Mouse (Mus musculus) CD4-positive, CD25-positive, alpha-beta regulatory T cell, adult 4 months (primary cell): Measurements from ENCODE around the gene Asb10. TPM values are rescaled to one million over a fixed set of nuclear protein-coding genes. Genes with fewer than 3 reads are reported as not detected.
A peak's percentile ranks its signal among the peaks of the same experiment; 100 is the strongest.
"Not testable (repeated sequence)": the region's sequence is repeated elsewhere in the genome, so short reads cannot be mapped to it uniquely, and the experiment has no call there.

Experiments
- ATAC-seq: one replicate; pipeline ENCODE4 v1.8.0; 2017
- polyA plus RNA-seq, 2 experiments: library from polyadenylated mRNA; unstranded; fragments of 100-300 nt; shearing (Covaris generic); gene quantifications; one replicate each; pipeline ENCODE4 v1.2.1; 2017

Gene Asb10
- polyA plus RNA-seq = not detected

DNA sequence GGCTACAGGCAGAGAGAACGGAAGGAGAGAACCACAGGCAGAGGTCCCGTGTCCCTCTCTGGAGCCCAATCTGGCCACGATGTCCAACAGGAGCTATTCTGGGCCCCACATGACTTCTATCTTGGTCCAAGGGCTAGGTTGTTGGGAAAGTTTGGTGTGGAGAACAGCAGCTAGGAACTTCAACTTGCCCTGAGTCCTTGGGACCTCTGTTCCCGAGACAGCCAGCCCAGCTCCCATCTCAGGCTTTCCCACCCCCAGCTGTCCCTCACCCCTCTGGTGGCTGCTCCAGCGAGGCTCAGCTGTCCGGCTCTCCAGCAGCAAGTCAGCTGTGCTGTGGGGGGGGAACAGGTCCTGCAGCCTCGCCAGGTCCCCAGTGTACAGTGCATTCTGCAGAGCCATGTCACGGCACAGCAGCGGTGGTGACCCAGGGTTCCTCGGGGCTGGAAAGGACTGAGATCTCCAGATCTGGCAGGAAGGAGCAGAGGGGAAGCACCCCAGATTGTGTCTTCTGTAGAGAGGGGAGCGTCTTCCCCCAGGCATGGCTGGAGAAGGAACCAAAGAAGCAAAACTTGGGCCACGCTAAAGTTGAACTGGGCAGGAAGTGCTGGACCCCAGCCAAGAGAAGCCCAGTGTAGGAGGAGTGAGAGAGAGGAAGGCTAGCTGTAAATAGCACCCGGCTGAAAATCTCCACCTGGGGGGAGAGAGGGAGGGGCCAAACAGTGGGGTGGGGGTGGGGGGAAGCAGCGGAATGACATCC is at the start of gene Asb10:
TSS of gene Asb10 (minus strand) at position 592 of the 757 bp plus-strand sequence.
- no peak for ATAC-seq

DNA sequence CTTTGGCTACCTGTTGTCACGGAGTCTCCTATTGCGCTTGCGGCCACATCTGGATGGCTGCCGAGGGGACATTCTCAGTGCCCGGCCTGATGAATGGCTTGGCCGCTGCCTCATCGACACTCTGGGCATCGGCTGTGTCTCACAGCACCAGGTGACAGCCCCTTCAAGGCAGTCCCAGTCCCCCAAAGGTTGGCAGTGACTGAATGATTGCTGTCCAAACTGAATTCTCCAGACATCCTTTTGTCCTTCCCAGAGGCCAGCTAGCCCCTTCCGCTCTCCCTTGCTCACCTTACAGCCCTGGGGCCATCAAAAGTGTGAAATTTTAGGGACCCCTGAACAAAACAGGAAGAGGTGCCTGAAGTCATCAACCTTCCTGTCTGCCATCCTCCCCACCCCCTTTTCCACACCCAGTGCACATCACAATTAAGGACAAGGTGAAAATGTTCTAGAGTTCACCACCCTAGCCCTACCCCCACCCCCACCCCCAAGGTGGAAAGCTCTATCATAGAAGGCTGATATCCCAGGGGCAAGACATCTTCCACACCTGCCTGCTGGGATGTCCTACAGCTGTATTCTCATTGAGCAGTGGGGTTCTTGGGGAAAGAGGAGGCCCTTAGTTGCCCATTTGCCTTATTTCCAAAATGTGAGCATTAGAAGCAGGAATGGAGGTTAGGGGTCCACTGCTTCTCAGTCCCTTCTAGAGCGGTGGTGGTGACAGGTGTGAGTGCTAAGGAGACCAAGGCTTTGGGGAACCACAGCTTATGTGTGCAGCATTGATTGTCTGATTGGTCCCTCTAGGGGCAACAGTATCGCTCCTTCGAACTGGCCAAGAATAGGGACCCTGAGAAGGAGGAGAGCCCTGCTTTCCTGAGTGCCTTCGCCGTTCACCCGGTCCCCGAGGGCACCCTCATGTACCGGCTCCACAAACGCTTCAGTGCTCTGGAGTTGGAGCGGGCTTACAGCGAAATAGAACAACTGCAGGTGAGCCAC is 49.0 kb upstream of the Asb10 start:
- no peak for ATAC-seq

DNA sequence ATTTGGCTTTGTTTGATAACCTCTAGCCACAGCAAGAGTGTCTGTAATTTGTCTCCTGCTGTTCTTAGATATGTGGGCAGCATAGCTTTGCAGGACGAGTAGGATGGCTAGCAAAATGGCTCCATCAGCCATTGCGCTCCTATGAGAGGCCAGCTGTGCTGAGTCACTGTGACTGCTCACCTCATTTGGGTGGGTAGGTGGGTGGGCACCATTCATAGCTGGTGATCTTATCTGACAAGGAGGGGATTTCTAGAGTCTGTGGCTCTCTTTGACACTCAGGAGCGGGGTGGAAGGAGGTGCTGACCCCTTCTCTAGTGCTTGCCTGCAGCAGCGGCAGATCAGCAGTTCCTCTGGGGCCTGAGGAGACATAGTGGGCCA is 46.4 kb upstream of the Asb10 start:
- no peak for ATAC-seq

DNA sequence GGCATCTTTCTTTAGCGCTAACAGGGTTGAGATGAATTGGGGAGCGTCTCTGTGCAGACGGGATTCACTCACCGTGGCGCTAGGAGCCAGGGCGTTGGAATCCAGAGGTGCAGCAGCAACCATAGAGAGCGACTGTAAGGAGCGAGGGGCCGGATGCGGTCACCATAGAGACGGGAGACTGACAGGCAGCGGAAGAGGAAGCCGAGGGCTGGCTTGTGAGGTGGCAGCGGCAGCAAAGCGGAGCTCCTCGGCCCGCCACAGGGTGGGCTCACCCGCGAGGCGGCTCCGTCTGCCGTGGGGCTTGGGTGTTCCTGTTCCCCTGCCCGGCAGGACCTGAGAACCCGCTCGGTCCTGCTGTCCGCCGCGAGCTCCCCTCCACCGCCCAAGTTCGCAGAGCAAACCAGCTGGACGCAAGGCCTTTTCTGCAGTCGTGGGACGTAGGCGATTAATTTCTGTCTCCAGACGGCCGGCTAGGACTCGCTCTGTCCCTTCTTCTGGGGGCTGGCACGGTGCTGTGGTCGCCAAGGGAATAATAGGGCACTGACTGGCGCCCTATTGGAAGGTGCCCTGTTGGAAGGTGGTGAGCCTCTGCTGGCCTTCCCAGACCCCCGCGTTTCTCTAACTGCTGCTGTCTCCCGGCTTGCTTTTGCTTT is 45.9 kb upstream of the Asb10 start, which contains the start of gene Chpf2:
TSS of gene Chpf2 (plus strand) at position 195 of the 653 bp plus-strand sequence.
- peak; percentile 99 for ATAC-seq

DNA sequence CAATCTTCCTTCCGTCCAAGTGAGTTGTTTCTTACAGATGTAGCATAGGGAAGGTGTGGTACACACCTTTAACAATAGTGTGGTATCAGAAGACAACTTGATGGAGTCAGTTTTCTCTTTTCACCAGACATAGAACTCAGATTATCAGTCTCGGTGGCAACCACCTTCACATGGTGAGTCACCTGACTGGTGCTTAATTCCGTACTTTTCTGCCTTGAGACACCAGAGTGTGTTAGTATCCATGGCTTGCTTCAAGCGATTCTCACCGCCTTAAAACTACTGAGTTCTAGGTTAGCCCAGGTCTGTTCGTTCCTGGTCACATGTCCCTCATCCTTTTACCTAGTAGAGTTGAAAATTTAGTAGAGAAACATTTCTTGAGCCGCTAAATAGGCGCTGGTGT is 45.3 kb upstream of the Asb10 start:
- peak; percentile 48 for ATAC-seq

DNA sequence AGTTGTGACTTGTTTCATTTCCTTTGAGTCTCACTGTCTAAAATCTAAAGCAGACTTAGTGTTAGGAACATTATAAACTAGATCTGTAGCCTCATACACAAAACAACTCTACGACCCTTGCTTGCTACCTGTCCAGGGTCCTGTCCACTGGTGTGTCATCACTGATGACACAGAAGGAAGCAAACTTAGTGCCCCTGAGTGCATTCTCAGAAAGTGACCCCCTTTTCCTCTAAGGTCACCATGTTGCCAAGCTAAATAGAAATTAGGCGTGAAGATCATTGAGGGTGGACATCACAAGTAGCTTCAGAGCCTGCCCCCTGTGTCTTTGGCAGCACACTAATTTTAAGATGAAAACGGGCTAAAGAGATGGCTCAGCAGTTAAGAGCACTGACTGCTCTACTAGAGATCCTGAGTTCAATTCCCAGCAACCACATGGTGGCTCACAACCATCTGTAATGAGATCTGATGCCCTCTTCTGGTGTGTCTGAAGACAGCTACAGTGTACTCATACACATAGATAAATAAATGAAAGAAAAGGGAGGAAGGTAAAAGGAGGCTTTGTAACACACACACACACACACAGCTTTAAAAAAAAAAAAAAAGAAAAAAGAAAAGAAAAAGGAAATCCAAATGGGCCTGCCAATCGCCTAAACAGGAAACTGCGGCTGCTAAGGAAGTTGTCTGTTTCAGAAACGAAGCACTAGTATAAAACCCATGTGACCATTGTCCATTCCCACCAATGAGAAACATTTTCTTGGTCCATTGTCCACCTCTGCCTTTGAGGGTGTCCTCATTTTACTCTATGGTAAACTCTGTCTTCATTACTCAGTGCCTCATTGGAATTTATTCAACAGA is 37.6 kb upstream of the Asb10 start:
- ATAC-seq = no peak

DNA sequence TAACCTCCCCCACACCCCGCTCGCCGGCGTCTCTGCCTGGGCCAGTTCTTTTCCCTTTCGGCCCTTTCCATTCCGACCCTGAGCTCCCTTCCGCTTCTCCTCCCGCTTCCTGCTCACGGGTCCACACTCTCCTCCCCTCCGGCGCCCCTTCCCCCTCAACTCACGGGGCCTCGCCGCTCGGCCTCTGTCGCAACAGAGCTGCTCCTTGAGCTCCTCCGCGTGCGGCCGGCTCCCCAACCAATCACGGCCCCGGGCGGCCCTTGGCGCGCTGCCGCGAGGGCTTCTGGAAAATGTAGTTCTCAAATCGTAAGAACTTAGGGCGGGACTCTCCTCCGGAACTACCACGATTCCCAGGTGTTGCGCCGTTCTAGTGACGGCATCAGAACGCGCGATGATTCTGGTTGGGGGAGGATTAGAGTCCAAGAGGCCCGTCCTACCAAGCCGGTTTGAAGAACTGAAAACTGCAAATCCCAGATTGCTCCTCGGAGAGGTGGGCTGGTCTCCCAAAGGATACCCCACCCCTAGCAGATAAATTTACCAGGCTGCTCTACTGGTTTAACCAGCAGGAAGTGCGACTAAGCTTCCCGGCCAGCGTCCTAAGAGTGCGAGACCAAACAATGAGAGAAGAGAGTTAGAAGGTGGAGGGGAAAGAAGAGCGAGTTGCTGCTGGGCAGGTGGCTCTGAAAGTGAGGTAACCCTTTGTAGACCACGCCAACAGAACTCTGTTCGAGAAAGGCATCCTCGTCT is 36.6 kb upstream of the Asb10 start, which contains the start of gene Abcf2:
TSS of gene Abcf2 (minus strand) at position 285 of the 747 bp plus-strand sequence.
- peak; percentile 93 for ATAC-seq

DNA sequence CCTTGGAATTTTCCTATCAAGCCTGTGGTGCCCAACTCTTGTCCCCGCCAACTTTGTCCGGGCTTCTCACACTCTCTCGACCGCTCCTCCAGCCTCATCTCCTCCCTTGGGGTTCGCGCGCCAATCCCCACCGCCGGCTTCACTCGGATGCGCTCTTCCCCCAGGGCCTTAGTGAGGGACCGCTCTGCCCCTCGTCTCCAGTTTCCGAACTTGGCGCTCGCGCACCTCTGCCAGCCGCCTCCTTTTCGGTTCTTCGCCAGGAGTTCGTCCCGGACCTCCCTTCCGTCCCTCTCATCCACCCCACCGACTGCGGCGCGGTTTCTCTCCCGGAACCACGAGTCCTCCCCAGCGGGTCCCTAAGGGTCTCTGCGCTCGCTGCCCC is 36.0 kb upstream of the Asb10 start:
- peak; percentile 24 for ATAC-seq

DNA sequence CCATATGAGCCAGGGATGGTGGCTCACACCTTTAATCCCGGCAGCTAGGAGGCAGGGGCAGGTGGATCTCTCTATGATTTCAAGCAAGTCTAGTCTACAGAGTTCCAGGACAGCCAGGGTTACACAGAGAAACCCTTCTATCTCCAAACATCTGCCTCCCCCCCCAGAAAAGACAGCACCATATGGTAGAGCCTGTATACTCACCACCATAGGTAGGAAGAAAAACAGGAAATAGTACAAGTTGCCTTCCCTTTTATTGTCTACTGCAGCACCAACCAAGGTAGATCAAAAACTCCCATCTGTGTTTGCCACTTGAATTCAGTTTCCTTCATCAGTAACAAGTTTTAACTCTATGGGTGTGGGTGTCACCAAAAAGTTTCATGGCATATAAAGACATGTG is 35.2 kb upstream of the Asb10 start:
- no peak for ATAC-seq

DNA sequence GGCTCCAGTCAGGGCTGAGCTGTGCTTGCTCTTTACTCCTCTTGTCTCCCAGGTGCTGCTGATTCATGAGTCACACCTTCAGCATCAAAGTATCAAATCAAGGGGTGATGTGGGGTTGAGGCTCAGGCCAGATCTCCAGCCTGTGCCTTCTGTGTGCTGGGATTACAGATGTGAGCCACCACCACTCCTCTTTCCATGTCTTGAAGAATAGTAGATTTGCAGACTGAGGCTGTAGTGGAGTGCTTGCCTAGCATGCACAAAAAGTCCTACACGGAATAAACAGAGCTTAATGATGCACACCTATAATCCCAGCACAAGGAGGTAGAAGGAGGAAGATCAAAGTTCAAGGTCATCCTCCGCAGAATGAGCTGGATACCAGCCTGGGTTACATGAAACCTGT is 15.9 kb upstream of the Asb10 start, which contains the start of gene 4931409K22Rik:
TSS of gene 4931409K22Rik (minus strand) at position 101 of the 400 bp plus-strand sequence.
- ATAC-seq = no peak

DNA sequence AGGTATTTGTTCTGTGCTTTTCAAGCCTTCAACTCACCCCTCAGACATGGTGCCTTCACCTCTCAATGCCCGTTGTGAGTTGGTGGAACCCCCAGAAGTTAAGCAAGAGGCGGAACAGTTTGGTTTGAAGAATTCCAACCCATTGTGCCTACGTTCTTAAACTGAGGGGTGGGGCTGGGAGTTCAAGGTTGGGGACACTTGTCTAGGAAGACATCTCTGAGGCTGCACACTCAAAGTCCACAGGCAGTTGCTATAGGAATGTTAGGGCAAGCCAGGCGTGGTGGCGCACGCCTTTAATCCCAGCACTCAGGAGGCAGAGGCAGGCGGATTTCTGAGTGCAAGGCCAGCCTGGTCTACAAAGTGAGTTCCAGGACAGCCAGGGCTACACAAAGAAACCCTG is 14.6 kb upstream of the Asb10 start:
- not testable (repeated sequence) for ATAC-seq

DNA sequence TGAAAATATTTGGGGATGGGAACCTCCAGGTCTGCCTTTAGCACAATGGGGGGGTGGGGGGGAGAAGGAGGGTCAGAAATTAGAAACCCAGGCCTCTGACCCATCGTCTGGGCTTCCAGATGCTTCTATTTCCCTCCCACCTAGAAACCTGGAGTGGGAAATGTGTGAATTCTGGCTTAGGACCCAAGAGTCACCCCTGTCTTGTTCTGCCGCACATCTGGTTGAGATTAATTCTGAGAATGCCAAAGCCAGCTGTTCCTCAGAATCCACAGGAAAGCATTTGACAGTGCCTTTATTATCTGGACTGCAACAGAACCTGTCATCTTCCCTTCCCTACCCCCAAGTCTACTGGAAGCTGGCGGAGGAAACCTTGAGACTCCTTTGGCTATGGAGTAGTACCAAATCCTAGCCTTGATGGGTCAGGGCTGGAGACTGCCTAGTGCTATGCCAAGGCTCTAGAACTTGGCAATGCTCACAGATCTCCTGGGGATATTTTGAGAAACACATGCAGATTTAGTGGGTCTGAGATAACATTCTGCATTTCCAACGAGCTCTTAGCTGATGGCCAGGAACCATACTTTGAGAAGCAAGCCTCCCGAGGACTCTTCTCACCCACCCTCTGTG is 13.0 kb upstream of the Asb10 start:
- ATAC-seq = no peak

DNA sequence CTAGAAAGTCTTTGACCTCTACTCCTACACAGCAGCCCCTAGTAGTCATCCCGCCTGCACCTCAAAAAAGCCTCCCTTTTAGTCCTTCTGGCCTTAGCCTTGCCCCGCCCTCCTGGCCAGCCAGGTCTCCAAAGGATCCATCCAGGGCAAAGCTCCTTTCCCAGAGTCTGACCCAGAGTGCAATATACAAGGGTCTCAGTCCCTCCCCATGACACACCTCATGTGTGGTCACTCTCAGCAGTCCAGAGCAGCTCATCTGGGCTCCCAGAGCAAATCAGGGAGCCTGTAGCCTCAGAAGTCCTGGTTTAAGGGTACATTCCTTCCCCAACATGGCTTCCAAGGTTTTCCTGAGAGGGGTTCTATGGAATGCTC is 10.5 kb upstream of the Asb10 start:
- no peak for ATAC-seq

DNA sequence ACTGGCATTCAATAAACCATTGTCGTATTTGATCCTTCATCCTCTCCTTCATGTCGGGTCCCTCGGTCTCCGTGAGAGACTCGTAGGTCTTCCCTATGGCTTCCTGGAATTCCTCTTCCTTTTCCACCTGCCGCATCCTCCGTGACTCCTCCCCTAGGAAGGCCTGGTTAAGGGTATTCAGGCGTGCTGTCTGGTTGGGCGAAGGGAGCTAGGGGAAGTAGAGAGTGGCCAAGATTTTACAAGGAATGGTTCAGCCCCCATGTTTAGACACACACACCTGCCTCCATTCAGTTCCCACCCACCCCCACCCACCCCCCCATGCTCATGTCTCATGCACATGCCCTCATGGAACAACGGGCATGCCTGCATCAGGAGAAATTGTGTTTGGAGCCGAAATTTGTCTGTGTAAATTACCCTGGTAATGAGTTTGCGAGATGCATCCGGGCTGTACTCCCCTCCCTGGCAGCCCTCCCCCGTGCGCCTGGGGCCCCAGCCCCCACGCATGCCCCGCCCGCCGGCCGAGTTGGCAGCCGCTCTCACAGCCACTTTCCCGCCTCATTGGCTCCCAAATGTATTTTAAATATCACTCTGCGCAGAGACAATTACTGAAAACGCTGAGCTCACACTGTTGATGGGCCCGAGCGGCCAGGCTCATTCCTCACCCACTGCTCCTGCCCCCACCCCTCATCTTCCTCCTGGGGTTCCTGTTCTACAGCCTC is 10.0 kb upstream of the Asb10 start:
- ATAC-seq = no peak

DNA sequence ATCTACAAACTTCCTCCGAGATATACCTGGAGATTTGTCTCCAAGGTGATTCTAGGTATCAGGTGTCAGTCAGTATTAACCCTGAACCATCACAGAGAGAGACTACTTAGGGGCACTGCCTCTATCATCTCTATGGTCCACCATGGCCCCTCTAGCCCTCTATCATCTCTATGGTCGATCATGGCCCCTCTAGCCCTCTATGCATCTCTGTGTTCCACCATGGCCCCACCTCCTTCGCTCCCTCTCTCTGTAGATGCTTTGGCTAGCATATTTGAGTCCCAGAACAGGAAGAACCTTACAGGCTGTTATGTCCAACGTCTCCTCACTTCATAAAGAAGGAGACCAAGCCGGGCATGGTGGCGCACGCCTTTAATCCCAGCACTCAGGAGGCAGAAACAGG is 1.9 kb upstream of the Asb10 start:
- no peak for ATAC-seq

DNA sequence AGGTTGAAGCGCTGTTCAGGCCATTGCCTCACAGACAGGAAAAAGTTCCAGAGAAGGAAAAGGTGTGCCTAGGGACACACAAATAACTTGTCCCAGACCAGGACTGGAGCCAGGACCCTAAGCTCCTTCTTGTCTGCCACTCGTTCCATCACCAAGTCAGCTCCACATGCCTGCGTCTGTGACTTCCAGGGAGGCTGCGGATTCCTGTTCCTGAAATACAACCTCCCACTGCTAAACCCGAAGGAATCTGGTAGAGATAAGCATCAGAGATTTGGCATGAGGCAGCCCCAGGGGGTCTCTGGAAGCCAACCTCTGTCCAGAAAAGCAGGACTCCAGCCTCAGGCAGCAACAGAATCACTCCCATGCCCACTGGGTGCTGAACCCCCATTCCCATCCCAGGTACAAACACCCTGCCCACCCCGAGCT is 379 bp upstream of the Asb10 start:
- no peak for ATAC-seq

DNA sequence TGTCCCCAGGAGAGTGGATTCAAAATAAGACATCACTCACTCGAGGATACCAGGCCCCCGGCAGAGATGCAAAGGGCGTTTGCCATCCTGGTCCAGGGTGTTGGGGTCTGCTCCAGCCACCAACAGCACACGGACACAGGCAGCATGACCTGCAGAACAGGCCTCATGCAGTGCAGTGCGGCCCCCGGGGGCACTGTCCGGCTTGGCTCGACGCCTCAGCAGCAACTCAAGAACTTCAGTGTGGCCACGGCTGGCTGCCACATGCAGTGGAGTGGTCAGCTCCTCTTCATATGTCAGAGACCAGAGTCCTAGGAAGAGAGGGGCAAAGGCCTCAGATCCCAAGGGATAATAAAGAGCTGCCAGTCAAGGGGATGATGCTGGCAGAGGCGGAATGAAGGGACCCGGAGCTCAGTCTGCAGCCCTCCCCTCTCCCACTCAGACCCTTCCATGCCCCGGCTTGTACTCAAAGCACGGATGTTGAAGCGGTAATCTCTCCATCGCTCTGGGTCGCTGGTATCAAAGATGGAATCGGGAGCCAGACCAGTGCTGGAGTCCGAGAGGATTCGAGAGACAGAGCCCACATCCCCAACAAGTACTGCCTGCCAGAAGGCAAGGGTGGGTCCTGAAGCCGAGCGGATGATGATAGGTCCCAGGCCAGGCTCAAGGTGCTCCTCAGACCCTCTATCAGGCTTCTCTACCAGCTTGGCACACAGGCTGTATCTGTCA is 1.0 kb downstream of the Asb10 start:
- ATAC-seq = no peak

DNA sequence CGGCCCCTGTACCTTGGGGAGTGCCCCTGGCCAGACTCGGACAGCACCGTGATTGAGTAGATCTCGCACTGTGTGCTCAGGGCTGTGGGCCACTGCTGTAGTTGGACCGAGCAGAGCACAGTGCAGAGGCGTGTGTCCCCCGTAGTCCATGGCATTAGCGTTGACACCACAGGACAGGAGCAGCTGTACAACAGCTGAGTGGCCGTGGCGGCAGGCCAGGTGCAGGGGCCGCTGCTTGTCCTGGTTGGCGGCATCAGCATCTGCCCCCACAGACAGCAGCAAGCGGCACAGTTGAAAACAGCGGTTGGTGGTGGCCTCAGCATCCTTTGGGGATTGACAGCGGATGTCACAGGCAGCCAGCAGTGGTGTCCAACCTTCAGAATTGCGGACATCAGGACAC is 3.2 kb downstream of the Asb10 start:
- ATAC-seq = no peak

DNA sequence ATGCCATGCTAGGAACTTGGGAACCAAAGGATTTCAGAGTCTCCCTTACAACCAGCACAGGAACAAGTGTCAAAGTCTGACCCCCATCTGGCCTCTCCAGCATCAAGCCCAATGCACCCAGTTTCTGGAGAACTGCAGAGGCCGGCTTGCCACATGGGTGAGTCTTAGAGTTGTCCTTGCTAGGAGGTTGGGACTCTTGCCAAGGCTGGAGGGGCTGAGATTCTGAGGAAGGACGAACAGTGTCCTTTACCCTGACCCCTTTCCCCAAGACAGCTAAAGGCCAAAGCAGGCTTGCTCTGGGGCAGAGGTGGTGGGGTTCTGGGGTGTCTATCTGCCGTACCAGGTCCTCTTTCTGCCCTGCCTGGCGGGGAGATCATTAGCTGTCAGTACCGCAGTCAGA is 4.3 kb downstream of the Asb10 start:
- no peak for ATAC-seq
